Mouse (Mus musculus) kidney, embryonic 16.5 days (tissue): Measurements from ENCODE around the gene Poc5. TPM values are rescaled to one million over a fixed set of nuclear protein-coding genes. Genes with fewer than 3 reads are reported as not detected.

Source experiments
- ATAC-seq: fragments of 200-750 bp; cut with Nextera tagmentation; 2 replicates; pipeline ENCODE4 v1.8.0; 2017; ENCODE audit warnings: moderate TSS enrichment; ENCODE audit not compliant: low FRiP score, low TSS enrichment
- H3K27ac ChIP-seq: fragments of 300-500 bp; sonication (generic); 2 replicates; pipeline ENCODE4 v1.5.1; 2014; ENCODE audit warnings: low read length
- H3K27me3 ChIP-seq: fragments of 300-500 bp; sonication (generic); 2 replicates; pipeline ENCODE4 v1.6.1; 2014; ENCODE audit warnings: low read length, control low read depth, mixed read lengths; ENCODE audit not compliant: insufficient read depth
- H3K36me3 ChIP-seq: fragments of 300-500 bp; sonication (generic); 2 replicates; pipeline ENCODE4 v1.6.1; 2014; ENCODE audit warnings: low read length, control low read depth, mixed read lengths; ENCODE audit not compliant: insufficient read depth
- H3K4me1 ChIP-seq: fragments of 300-500 bp; sonication (generic); 2 replicates; pipeline ENCODE4 v1.6.1; 2014; ENCODE audit warnings: low read length, control low read depth, mixed read lengths; ENCODE audit not compliant: insufficient read depth
- H3K4me2 ChIP-seq: fragments of 300-500 bp; sonication (generic); replicated peaks from 2 replicates; pipeline ENCODE4 v1.6.1; 2014; ENCODE audit warnings: low read depth, low read length
- H3K4me3 ChIP-seq: fragments of 300-500 bp; sonication (generic); 2 replicates; pipeline ENCODE4 v1.5.1; 2014; ENCODE audit warnings: mild to moderate bottlenecking, low read length
- H3K9ac ChIP-seq: fragments of 300-500 bp; sonication (generic); replicated peaks from 2 replicates; pipeline ENCODE4 v1.6.1; 2014; ENCODE audit warnings: low read length
- H3K9me3 ChIP-seq: fragments of 300-500 bp; sonication (generic); 2 replicates; pipeline ENCODE4 v1.6.1; 2016; ENCODE audit warnings: low read length, control low read depth
- WGBS: fragments of 180-500 bp; shearing (Covaris S2); extraction: QIAGEN DNeasy Blood & Tissue Kit; methylation state at CpG from one replicate; pipeline ENCODE4 v1.1.7; 2014; 5-methylcytosine and 5-hydroxymethylcytosine counted together
- polyA plus RNA-seq: library from polyadenylated mRNA; unstranded; fragments of >200 nt; fragmentation: Nextera tagmentation; extraction: Ambion mirVana; gene quantifications from 2 replicates; pipeline ENCODE4 v1.2.1, GENCODE M21; 2015

Poc5 gene
- polyA plus RNA-seq, result 14.5 and 14.8 TPM in 2 replicates

DNA sequence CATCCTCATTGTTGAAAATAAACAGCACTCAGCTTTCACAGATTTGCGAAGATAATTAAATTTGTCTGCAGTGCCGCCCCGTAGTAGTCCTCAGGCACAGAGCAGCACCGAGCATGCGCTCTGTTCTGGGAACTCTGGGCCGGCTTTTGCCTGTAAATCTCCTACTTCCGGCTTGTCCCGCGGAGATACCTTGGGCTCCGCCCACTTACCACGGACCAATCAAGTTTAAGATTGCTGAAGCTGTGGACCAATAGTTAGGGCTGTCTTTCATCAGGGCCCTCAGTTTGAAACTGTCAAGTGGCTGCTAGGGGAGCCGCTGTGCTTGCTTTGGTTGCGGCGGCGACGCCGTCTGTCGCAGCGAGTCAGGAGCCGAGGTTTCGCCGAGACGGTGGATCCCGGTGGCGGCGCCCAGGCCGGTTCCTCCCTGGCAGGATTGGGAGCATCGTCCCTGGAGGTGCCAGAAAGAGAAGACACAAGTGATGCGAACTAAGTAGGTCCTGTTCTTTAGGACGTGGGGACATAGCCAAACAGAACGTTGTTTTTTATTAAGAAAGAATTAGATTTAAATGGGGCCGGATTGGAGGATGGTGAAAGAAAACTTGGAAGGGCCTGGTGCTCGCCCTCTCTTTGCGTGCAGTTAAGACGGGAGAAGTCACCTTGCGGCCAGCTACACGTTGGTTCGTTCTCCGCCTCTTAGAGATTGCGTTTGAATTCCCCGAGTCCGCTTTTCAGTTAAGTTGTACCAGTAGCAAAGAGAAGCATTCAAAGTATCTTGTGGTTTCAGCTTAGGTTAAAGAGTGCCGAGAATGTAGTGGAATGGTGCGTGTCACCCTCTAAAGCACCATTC lies at the start of gene Poc5:
Gene Poc5 (plus strand): TSS at position 253 of the 847 bp plus-strand sequence.
- Histone ChIP-seq H3K36me3 (peaks cover 21% of the 10 kb centered on the region), H3K27ac (peak within 1 kb of the TSS; percentile 66; the same call in 1 of the 2 replicates), H3K4me3 (peak within 1 kb of the TSS; percentile 81), H3K4me1 (peaks cover 10% of the 10 kb centered on the region), H3K9ac (peak within 1 kb of the TSS; percentile 80), H3K27me3 (no peaks in the 10 kb centered on the region), H3K4me2 (peak within 1 kb of the TSS; percentile 84), H3K9me3 (no peaks in the 10 kb centered on the region)
- ATAC-seq, result peak; percentile 100
- WGBS, result under 1% methylated on average over 44 of the region's 44 CpGs

DNA sequence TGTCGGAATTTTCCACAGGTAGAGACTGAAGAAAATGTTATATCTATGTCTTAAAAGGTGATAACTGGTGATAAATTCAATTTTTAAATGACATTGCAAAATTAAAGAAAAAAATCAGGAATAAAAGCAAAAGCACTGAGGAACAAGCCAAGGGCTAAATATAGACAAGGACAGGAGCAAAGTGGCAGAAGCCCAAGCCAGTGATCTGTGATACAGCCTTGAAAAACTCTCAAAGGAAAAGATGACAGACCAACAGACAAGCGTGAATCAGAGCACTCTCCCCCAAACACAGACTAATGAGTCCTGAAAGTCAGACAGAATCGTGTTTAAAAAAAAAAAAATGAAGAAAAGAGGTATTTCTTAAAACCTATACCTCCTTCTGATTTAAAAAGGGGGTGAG lies 46.6 kb upstream of the Poc5 start:
- Histone ChIP-seq H3K4me3 (no peak overlapping the region), H3K4me1 (no peaks in the 10 kb centered on the region), H3K36me3 (no peaks in the 10 kb centered on the region), H3K27ac (no peak overlapping the region), H3K27me3 (no peaks in the 10 kb centered on the region), H3K4me2 (no peak overlapping the region), H3K9me3 (no peaks in the 10 kb centered on the region), H3K9ac (no peak overlapping the region)
- 69% methylated on average over 3 of the region's 3 CpGs for WGBS
- no peak for ATAC-seq

DNA sequence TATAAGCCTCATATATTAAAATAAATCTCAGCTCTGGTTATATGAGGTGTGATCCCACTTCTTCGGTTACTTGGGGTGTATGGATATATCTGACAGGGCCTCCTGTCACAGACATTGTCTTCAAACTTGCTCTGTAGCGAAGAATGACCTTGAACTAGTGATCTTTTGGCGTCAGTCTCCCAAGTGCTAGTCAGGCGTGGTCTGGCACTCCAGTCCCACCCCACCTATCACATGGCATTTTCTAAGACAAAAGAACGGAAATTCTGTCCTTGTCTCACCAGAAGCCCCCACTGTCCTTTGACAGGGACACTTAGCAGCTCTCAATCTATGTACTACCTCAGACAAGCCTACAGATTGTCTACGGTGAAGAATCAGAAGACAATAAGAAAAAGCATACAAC lies 43.3 kb upstream of the Poc5 start:
- no peak overlapping the region for H3K4me3 ChIP-seq
- H3K36me3 ChIP-seq, result no peaks in the 10 kb centered on the region
- no peak overlapping the region for H3K27ac ChIP-seq
- no peaks in the 10 kb centered on the region for H3K4me1 ChIP-seq
- 80% methylated on average over 6 of the region's 6 CpGs for WGBS
- no peaks in the 10 kb centered on the region for H3K9me3 ChIP-seq
- ATAC-seq, result no peak
- H3K4me2 ChIP-seq, result no peak overlapping the region
- H3K9ac ChIP-seq, result no peak overlapping the region
- H3K27me3 ChIP-seq, result no peaks in the 10 kb centered on the region

DNA sequence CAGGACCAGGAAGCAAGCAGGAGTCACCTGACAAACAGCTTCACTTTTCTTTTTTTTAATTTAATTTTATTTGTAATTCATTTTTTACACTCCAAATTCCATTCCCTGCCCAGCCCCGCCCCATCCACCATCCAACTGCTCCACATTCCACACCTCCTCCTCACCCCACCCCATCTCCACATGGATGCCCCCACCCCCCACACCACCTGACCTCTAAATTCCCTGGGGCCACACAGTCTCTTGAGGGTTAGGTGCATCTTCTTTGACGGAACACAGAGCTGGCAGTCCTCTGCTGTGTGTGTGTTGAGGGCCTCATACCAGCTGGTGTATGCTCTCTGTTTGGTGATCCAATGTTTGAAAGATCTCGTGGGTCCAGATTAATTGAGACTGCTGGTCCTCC lies 41.5 kb upstream of the Poc5 start:
- no peaks in the 10 kb centered on the region for H3K27me3 ChIP-seq
- no peaks in the 10 kb centered on the region for H3K36me3 ChIP-seq
- 44% methylated on average over 3 of the region's 3 CpGs for WGBS
- H3K9ac ChIP-seq, result no peak overlapping the region
- no peaks in the 10 kb centered on the region for H3K9me3 ChIP-seq
- no peak overlapping the region for H3K27ac ChIP-seq
- no peak overlapping the region for H3K4me3 ChIP-seq
- no peaks in the 10 kb centered on the region for H3K4me1 ChIP-seq
- no peak for ATAC-seq
- no peak overlapping the region for H3K4me2 ChIP-seq

DNA sequence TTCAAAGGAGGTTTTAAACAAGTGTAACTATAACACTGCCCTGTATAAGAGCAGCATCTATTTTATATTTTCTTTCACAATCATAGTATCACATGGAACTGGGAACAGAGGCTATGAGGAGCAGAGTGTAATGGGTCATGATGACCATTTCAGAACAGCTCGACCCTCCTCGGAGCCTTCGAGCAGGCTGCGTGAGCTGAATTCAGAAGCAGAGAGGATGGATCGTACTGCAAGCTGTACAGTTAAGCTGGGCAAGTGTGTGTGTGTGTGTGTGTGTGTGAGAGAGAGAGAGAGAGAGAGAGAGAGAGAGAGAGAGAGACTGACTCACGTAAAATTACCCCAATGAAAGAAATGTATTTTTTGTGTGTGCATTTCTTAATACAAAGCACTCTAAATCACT lies 37.9 kb upstream of the Poc5 start:
- no peak for ATAC-seq

DNA sequence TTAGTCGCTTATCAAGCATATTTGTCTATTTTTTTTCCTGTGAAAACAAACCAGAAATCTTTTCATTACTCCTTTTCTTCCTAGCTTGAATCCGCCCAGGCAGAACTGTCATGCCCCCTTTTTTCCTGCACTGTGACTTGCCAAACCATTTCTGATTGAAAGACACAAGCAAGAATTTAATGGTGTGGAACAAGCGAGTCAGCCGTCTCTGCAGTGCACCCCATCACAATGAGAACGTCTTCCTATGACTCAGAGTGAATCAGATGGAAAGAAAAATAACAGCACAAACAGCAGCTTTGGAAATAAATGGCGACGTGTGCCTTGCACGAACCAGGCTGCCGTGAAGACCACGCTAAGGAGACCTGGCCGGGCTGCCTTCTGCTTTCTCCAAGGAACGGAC lies 36.8 kb upstream of the Poc5 start:
- 0 out of 2 replicates have a peak, but pooled peaks have one; percentile 23 for ATAC-seq
- H3K9me3 ChIP-seq, result no peaks in the 10 kb centered on the region
- H3K9ac ChIP-seq, result no peak overlapping the region
- no peak overlapping the region for H3K27ac ChIP-seq
- no peak overlapping the region for H3K4me3 ChIP-seq
- WGBS, result 46% methylated on average over 12 of the region's 12 CpGs
- H3K36me3 ChIP-seq, result no peaks in the 10 kb centered on the region
- H3K4me2 ChIP-seq, result peak overlapping the region; percentile 35
- H3K27me3 ChIP-seq, result no peaks in the 10 kb centered on the region
- H3K4me1 ChIP-seq, result no peaks in the 10 kb centered on the region

More for the DNA sequence above, 37.9 kb upstream of the Poc5 start:
- H3K4me1 ChIP-seq, result no peaks in the 10 kb centered on the region
- no peaks in the 10 kb centered on the region for H3K36me3 ChIP-seq
- no peaks in the 10 kb centered on the region for H3K9me3 ChIP-seq
- WGBS, result 89% methylated on average over 6 of the region's 6 CpGs
- no peaks in the 10 kb centered on the region for H3K27me3 ChIP-seq
- no peak overlapping the region for H3K4me3 ChIP-seq
- no peak overlapping the region for H3K27ac ChIP-seq
- no peak overlapping the region for H3K9ac ChIP-seq
- H3K4me2 ChIP-seq, result no peak overlapping the region

DNA sequence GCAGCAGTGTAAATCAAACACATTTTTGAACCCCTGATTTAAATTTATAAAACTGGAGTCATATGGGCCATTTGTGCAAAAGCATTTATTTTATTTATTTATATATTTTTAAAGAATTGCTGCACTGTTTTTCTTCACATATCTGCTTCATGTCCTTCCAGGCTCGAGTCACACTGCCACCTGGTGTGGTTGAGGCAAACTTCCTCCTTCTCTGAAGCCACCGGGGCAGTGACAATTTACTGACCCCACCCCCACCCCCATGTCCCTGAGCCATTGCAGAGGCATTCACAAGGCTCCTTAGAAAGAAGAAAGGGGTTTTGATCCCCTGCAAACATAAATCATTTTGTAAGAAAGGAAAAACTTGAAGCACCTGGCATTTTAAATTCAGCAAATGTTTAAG lies 12.6 kb upstream of the Poc5 start:
- WGBS, result 3% methylated on average over 2 of the region's 2 CpGs
- ATAC-seq, result no peak

DNA sequence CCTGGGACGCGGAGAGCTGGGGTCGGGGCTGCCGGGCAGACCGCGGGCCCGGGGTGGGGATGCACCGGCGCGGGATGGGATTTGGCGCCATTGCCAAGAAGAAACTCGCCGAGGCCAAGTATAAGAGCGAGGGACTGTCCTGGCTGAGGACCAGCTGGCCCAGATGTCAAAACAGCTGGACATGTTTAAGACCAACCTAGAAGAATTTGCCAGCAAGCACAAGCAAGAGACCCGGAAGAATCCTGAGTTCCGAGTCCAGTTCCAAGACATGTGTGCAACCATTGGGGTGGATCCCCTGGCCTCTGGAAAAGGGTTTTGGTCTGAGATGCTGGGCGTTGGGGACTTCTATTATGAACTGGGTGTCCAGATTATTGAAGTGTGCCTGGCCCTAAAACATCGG lies 11.2 kb upstream of the Poc5 start:
- Histone ChIP-seq H3K9me3 (no peaks in the 10 kb centered on the region), H3K27ac (no peak overlapping the region), H3K36me3 (no peaks in the 10 kb centered on the region), H3K4me1 (no peaks in the 10 kb centered on the region), H3K27me3 (no peaks in the 10 kb centered on the region), H3K9ac (no peak overlapping the region), H3K4me3 (no peak overlapping the region), H3K4me2 (no peak overlapping the region)
- no peak for ATAC-seq
- WGBS, result 90% methylated on average over 18 of the region's 18 CpGs

More for the DNA sequence above, 12.6 kb upstream of the Poc5 start:
- Histone ChIP-seq H3K9me3 (no peaks in the 10 kb centered on the region), H3K4me2 (no peak overlapping the region), H3K27me3 (no peaks in the 10 kb centered on the region), H3K9ac (no peak overlapping the region), H3K27ac (no peak overlapping the region), H3K4me3 (no peak overlapping the region), H3K4me1 (no peaks in the 10 kb centered on the region), H3K36me3 (no peaks in the 10 kb centered on the region)

DNA sequence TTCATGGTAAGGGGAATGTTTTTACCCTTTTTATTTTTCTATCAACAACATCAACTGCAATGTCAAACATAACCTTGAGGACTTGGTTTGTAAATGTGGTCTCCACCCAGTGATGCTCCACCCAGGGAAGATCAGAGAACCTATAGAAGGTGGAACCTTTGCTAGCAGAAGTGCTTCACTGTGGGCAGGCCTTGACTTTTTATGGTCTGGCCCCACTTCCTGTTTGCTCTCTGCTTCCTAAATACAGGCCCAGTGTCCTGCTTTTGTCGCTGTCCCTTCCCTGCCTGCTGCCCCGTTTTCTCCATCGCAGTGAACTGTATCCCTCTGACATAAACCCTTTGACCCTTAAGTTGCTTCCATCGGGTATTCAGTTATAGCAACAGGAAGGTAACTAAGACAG lies 10.2 kb upstream of the Poc5 start:
- no peak for ATAC-seq

DNA sequence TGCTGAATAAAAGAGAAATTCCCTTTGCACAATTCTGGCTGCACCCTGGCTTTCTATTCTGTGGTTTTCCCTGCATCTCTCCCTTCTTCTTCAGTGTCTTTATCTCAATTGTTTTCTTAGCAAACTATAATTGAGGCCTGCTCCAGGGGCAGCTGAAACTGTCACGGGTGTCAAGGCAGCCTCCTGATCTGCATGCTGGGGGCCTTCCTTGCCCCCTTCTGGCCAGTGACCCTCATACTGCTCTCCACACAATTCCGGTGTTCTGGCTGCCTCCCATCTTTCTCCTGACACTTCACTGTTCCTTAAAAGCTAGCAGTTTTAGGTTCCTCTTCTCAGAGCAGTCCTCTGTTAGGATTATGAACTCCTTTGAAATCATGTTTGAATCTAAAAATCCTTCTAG lies 1.2 kb downstream of the Poc5 start:
- ATAC-seq, result no peak
- H3K9ac ChIP-seq, result peak overlapping the region; percentile 80
- 20% methylated on average over 2 of the region's 2 CpGs for WGBS

More for the DNA sequence above, 10.2 kb upstream of the Poc5 start:
- H3K27me3 ChIP-seq, result no peaks in the 10 kb centered on the region
- H3K27ac ChIP-seq, result no peak overlapping the region
- H3K4me2 ChIP-seq, result no peak overlapping the region
- H3K36me3 ChIP-seq, result no peaks in the 10 kb centered on the region
- H3K4me3 ChIP-seq, result no peak overlapping the region
- no peak overlapping the region for H3K9ac ChIP-seq
- WGBS, result 25% methylated on average over 4 of the region's 4 CpGs
- no peaks in the 10 kb centered on the region for H3K9me3 ChIP-seq
- no peaks in the 10 kb centered on the region for H3K4me1 ChIP-seq

More for the DNA sequence above, 1.2 kb downstream of the Poc5 start:
- H3K4me3 ChIP-seq, result peak overlapping the region; percentile 81
- H3K9me3 ChIP-seq, result no peaks in the 10 kb centered on the region
- peaks cover 31% of the 10 kb centered on the region for H3K36me3 ChIP-seq
- H3K27me3 ChIP-seq, result no peaks in the 10 kb centered on the region
- peaks cover 10% of the 10 kb centered on the region for H3K4me1 ChIP-seq
- peak overlapping the region; percentile 84 for H3K4me2 ChIP-seq
- H3K27ac ChIP-seq, result no peak overlapping the region
